Mouse (Mus musculus): Measurements from ENCODE around the gene Sinhcaf. TPM values are rescaled to one million over a fixed set of nuclear protein-coding genes. Genes with fewer than 3 reads are reported as not detected.

Sinhcaf gene
- total and polyA plus RNA-seq, 2 experiments from 2014 or later, result 19.1 to 19.2 TPM

- DNase-seq (ENCODE audit: low spot score) (no peak), ATAC-seq (no peak)
- Histone ChIP-seq H3K9ac (replicated peaks; ENCODE audit: low read length) (no peak overlapping the region), H3K4me2 (ENCODE audit: low read depth, low read length) (no peak overlapping the region), H3K4me1 (ENCODE audit: insufficient read depth, low read length) (no peaks in the 10 kb centered on the region), H3K9me3 (ENCODE audit: low read length) (no peaks in the 10 kb centered on the region), H3K36me3 (ENCODE audit: insufficient read depth, low read length) (no peaks in the 10 kb centered on the region), H3K27ac (no peak overlapping the region), H3K4me3 (ENCODE audit: low read length) (no peak overlapping the region), H3K27me3 (ENCODE audit: insufficient read depth, low read length) (no peaks in the 10 kb centered on the region)
- 93% methylated on average over 9 of the region's 9 CpGs for WGBS
- no peak for TF ChIP-seq CTCF (IDR thresholded peaks at IDR 0.05; ENCODE audit: low read depth)
Observed at GRCm38 (mm10) chr6:148906958-148907357, 39.3 kb downstream of the Sinhcaf start.

GRCm38 (mm10) chr6:148902728-148903127 is 43.5 kb downstream of the Sinhcaf start:
- Histone ChIP-seq H3K9me3 (ENCODE audit: low read length) (no peaks in the 10 kb centered on the region), H3K4me3 (ENCODE audit: low read length) (no peak overlapping the region), H3K36me3 (ENCODE audit: insufficient read depth, low read length) (no peaks in the 10 kb centered on the region), H3K27me3 (ENCODE audit: insufficient read depth, low read length) (no peaks in the 10 kb centered on the region), H3K27ac (no peak overlapping the region), H3K4me1 (ENCODE audit: insufficient read depth, low read length) (no peaks in the 10 kb centered on the region), H3K9ac (replicated peaks; ENCODE audit: low read length) (no peak overlapping the region), H3K4me2 (ENCODE audit: low read depth, low read length) (no peak overlapping the region)
- WGBS, result 64% methylated on average over 3 of the region's 3 CpGs
- no peak for DNase-seq (ENCODE audit: low spot score)
- no peak for ATAC-seq
- TF ChIP-seq CTCF (IDR thresholded peaks at IDR 0.05; ENCODE audit: low read depth), result no peak

GRCm38 (mm10) chr6:148896507-148896851 is 49.8 kb downstream of the Sinhcaf start:
- H3K4me2 ChIP-seq (ENCODE audit: low read depth, low read length), result peak overlapping the region; percentile 93
- H3K27ac ChIP-seq, result peak overlapping the region; percentile 85
- H3K36me3 ChIP-seq (ENCODE audit: insufficient read depth, low read length), result no peaks in the 10 kb centered on the region
- peak overlapping the region; percentile 70 for H3K9ac ChIP-seq (replicated peaks; ENCODE audit: low read length)
- whole genome bisulfite sequencing, result 53% methylated on average over 6 of the region's 6 CpGs
- H3K9me3 ChIP-seq (ENCODE audit: low read length), result no peaks in the 10 kb centered on the region
- no peaks in the 10 kb centered on the region for H3K27me3 ChIP-seq (ENCODE audit: insufficient read depth, low read length)
- peak overlapping the region; percentile 81 for H3K4me3 ChIP-seq (ENCODE audit: low read length)
- no peak for TF ChIP-seq CTCF (IDR thresholded peaks at IDR 0.05; ENCODE audit: low read depth)
- ATAC-seq, result peak; percentile 47
- peaks cover 3% of the 10 kb centered on the region; the same call in 1 of the 2 replicates for H3K4me1 ChIP-seq (ENCODE audit: insufficient read depth, low read length)
- no peak for DNase-seq (ENCODE audit: low spot score)

GRCm38 (mm10) chr6:148895773-148896506 is 50.3 kb downstream of the Sinhcaf start, which contains the start of gene Caprin2:
Gene Caprin2, minus strand, starts transcription at chr6:148896237.
- DNase-seq (ENCODE audit: low spot score) (peak; percentile 98), ATAC-seq (peak; percentile 100)
- peak within 1 kb of the TSS; percentile 85 for H3K27ac ChIP-seq
- H3K9me3 ChIP-seq (ENCODE audit: low read length), result no peaks in the 10 kb centered on the region
- peak within 1 kb of the TSS; percentile 70 for H3K9ac ChIP-seq (replicated peaks; ENCODE audit: low read length)
- peak within 1 kb of the TSS; percentile 81 for H3K4me3 ChIP-seq (ENCODE audit: low read length)
- WGBS, result under 1% methylated on average over 59 of the region's 65 CpGs
- H3K27me3 ChIP-seq (ENCODE audit: insufficient read depth, low read length), result no peaks in the 10 kb centered on the region
- peaks cover 3% of the 10 kb centered on the region; the same call in 1 of the 2 replicates for H3K4me1 ChIP-seq (ENCODE audit: insufficient read depth, low read length)
- H3K4me2 ChIP-seq (ENCODE audit: low read depth, low read length), result peak within 1 kb of the TSS; percentile 93
- no peaks in the 10 kb centered on the region for H3K36me3 ChIP-seq (ENCODE audit: insufficient read depth, low read length)
- TF ChIP-seq CTCF (IDR thresholded peaks at IDR 0.05; ENCODE audit: low read depth), result peak; percentile 44; the same call in 1 of the 2 replicates

- H3K27me3 ChIP-seq (ENCODE audit: insufficient read depth, low read length), result no peaks in the 10 kb centered on the region
- peak overlapping the region; percentile 70 for H3K9ac ChIP-seq (replicated peaks; ENCODE audit: low read length)
- H3K4me1 ChIP-seq (ENCODE audit: insufficient read depth, low read length), result peaks cover 3% of the 10 kb centered on the region; the same call in 1 of the 2 replicates
- ATAC-seq, result no peak
- H3K36me3 ChIP-seq (ENCODE audit: insufficient read depth, low read length), result no peaks in the 10 kb centered on the region
- peak overlapping the region; percentile 81 for H3K4me3 ChIP-seq (ENCODE audit: low read length)
- WGBS, result 10% methylated on average over 18 of the region's 18 CpGs
- no peak for DNase-seq (ENCODE audit: low spot score)
- no peaks in the 10 kb centered on the region for H3K9me3 ChIP-seq (ENCODE audit: low read length)
- peak overlapping the region; percentile 93 for H3K4me2 ChIP-seq (ENCODE audit: low read depth, low read length)
- peak overlapping the region; percentile 85 for H3K27ac ChIP-seq
- peak; percentile 22 for TF ChIP-seq CTCF (IDR thresholded peaks at IDR 0.05; ENCODE audit: low read depth)
Observed at GRCm38 (mm10) chr6:148894888-148895772, 51.1 kb downstream of the Sinhcaf start.

- Histone ChIP-seq H3K36me3 (ENCODE audit: insufficient read depth, low read length) (no peaks in the 10 kb centered on the region), H3K4me2 (ENCODE audit: low read depth, low read length) (no peak overlapping the region), H3K4me3 (ENCODE audit: low read length) (no peak overlapping the region), H3K9ac (replicated peaks; ENCODE audit: low read length) (no peak overlapping the region), H3K27ac (no peak overlapping the region), H3K4me1 (ENCODE audit: insufficient read depth, low read length) (no peaks in the 10 kb centered on the region), H3K9me3 (ENCODE audit: low read length) (no peaks in the 10 kb centered on the region), H3K27me3 (ENCODE audit: insufficient read depth, low read length) (no peaks in the 10 kb centered on the region)
- ATAC-seq (no peak), DNase-seq (ENCODE audit: low spot score) (no peak)
- no peak for TF ChIP-seq CTCF (IDR thresholded peaks at IDR 0.05; ENCODE audit: low read depth)
- WGBS, result 95% methylated on average over 1 of the region's 1 CpGs
Observed at GRCm38 (mm10) chr6:148873911-148874310, 72.4 kb downstream of the Sinhcaf start.

Other genes with a start within 250 kb of the Sinhcaf start
- gene Ipo8, start 115.0 kb downstream of the Sinhcaf start, total RNA-seq (2014; rRNA removed), result 25.2 and 28.9 TPM in 2 replicates
- gene Ipo8, start 115.0 kb downstream of the Sinhcaf start, polyA plus RNA-seq (2015; fragmentation: Nextera tagmentation; extraction: Ambion mirVana), result 14.4 and 14.8 TPM in 2 replicates
- 11.5 and 20.3 TPM in 2 replicates for gene Caprin2, start 50.2 kb downstream of the Sinhcaf start, total RNA-seq (2014; rRNA removed)
- gene Caprin2, start 50.2 kb downstream of the Sinhcaf start, polyA plus RNA-seq (2015; fragmentation: Nextera tagmentation; extraction: Ambion mirVana), result 6.8 and 7.1 TPM in 2 replicates
- gene Dennd5b, start 155.2 kb upstream of the Sinhcaf start, total RNA-seq (2014; rRNA removed), result 42.4 and 61.0 TPM in 2 replicates
- gene Dennd5b, start 155.2 kb upstream of the Sinhcaf start, polyA plus RNA-seq (2015; fragmentation: Nextera tagmentation; extraction: Ambion mirVana), result 11.9 TPM in 2 replicates
- gene Gm10203, start 183.7 kb upstream of the Sinhcaf start, total RNA-seq (2014; rRNA removed), result not detected in 2 replicates
- not detected in 2 replicates for gene Gm10203, start 183.7 kb upstream of the Sinhcaf start, polyA plus RNA-seq (2015; fragmentation: Nextera tagmentation; extraction: Ambion mirVana)
- 3.0 and 4.9 TPM in 2 replicates for gene Etfbkmt, start 193.4 kb upstream of the Sinhcaf start, total RNA-seq (2014; rRNA removed)
- gene Etfbkmt, start 193.4 kb upstream of the Sinhcaf start, polyA plus RNA-seq (2015; fragmentation: Nextera tagmentation; extraction: Ambion mirVana), result 6.6 TPM in 2 replicates
- 37.5 and 61.6 TPM in 2 replicates for gene Amn1, start 242.2 kb upstream of the Sinhcaf start, total RNA-seq (2014; rRNA removed)
- 88.8 and 90.6 TPM in 2 replicates for gene Amn1, start 242.2 kb upstream of the Sinhcaf start, polyA plus RNA-seq (2015; fragmentation: Nextera tagmentation; extraction: Ambion mirVana)